Mouse (Mus musculus): ENCODE measurements around the gene Pik3ap1.

DNA sequence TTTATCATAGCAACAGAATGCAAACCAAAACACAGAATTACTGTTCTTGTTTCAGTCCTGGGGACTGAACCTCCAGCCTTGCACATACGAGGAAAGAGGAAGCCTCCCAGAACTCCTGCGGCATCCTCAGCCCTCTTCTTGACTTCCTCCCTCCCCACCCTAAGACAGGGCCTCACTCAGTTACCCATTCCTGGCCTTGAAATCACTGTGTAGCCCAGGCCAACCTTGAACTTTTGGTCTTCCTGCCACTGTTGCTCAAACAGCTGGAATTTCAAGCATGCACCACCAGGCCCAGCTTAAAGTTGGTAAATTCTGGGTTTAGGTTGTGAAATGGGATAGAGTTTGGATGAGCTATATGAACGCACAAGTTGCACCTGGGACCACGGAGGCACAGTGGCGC, 10.2 kb downstream of the Pik3ap1 start:
- TF ChIP-seq CTCF (IDR thresholded peaks at IDR 0.05; ENCODE audit: control insufficient read depth, insufficient read depth, low read length) = no peak
- no peak for TF ChIP-seq POLR2A (IDR thresholded peaks at IDR 0.05; ENCODE audit: borderline replicate concordance, control insufficient read depth, low read depth, low read length)

Data from bone marrow, adult 2 months (tissue).